19 mouse cellular contexts compared by ENCODE assay signal in the genomic region with DNA sequence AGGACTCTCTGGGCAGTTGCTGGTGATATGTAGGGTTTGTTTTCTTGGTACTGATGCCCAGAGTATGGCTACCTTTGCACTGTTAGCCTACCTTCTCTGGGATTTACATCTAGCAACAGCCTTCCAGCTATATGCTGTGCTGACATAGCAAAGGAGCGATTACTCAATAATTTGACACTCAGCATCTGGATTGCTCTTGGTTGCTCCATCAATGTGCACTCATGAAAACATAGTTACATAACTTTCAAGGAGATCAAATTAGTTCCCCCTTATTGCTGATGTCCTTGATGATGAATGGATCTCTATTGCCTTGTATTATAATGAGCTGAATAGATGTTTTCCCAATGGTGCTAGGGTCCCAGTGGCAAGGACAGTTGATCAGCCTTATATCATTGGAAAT.
"Had no signal": no experiment of that assay in that cellular context is flagged by ENCODE, and none has a peak within 500 bp of the region (broad histone marks: within the 10 kb centered on the region; RNA-seq: fewer than 3 reads in every experiment).

No protein-coding gene starts in this region.

- H3K4me3 ChIP-seq: liver, embryonic 12.5 days; megakaryocyte, embryonic 14.5 days; midbrain, embryonic 13.5 days; neural tube, embryonic 12.5 days had no signal

- DNase-seq: lung, adult 18-20 months; lung, embryonic 14.5 days; lung, postnatal 14 days; lung, postnatal 4 days; retina, postnatal 1 day; right cerebral cortex, adult 18-20 months; right cerebral cortex, postnatal 25 days; right cerebral cortex, postnatal 4 days; spleen, adult 18-20 months; thymus, adult 18-20 months; thymus, postnatal 14 days; thymus, postnatal 36 days had no signal

- H3K27ac ChIP-seq: liver, embryonic 12.5 days; liver, embryonic 14.5 days; midbrain, embryonic 13.5 days; neural tube, embryonic 12.5 days had no signal

- H3K4me2 ChIP-seq: liver, embryonic 12.5 days; lung, embryonic 14.5 days; midbrain, embryonic 11.5 days; midbrain, embryonic 13.5 days; neural tube, embryonic 12.5 days had no signal

- H3K4me1 ChIP-seq: liver, embryonic 12.5 days; megakaryocyte, embryonic 14.5 days; midbrain, embryonic 13.5 days; neural tube, embryonic 12.5 days had no signal

- H3K9ac ChIP-seq: liver, embryonic 12.5 days; liver, embryonic 14.5 days; lung, embryonic 14.5 days; midbrain, embryonic 13.5 days; neural tube, embryonic 12.5 days had no signal

- H3K27me3 ChIP-seq: liver, embryonic 12.5 days; megakaryocyte, embryonic 14.5 days; midbrain, embryonic 13.5 days; neural tube, embryonic 12.5 days had no signal

- H3K36me3 ChIP-seq: liver, embryonic 12.5 days; midbrain, embryonic 13.5 days; neural tube, embryonic 12.5 days had no signal

- ATAC-seq: liver, embryonic 12.5 days; midbrain, embryonic 13.5 days; midbrain, embryonic 16.5 days had no signal

- H3K9me3 ChIP-seq: liver, embryonic 12.5 days; midbrain, embryonic 13.5 days; neural tube, embryonic 12.5 days had no signal
